Mouse (Mus musculus): ENCODE data around the gene Lsm2. TPM values are rescaled to one million over a fixed set of nuclear protein-coding genes. Genes with fewer than 3 reads are reported as not detected.
A peak's percentile ranks its signal among the peaks of the same experiment; 100 is the strongest.
"Not testable (repeated sequence)": the region's sequence is repeated elsewhere in the genome, so short reads cannot be mapped to it uniquely, and the experiment has no call there.

The Lsm2 gene
- polyA plus RNA-seq, 1 experiment from 2014 or later: 278 TPM

GRCm38 (mm10) chr17:35000717-35001451 is 19.2 kb downstream of the Lsm2 start, which contains the start of gene Vars:
Gene Vars, plus strand, starts transcription at chr17:35000987.
- under 1% methylated on average over 83 of the region's 83 CpGs for WGBS
- Histone ChIP-seq H3K9me3 (no peaks in the 10 kb centered on the region), H3K4me3 (peak within 1 kb of the TSS; percentile 89), H3K4me1 (replicated peaks) (peaks cover 69% of the 10 kb centered on the region), H3K36me3 (peaks cover 66% of the 10 kb centered on the region), H3K27me3 (ENCODE audit: insufficient read depth, poor library complexity, severe bottlenecking) (no peaks in the 10 kb centered on the region), H3K27ac (peak within 1 kb of the TSS; percentile 95)
- DNase-seq (ENCODE audit: low spot score): peak; percentile 96

- H3K4me3 ChIP-seq: peak overlapping the region; percentile 89
- H3K27ac ChIP-seq: peak overlapping the region; percentile 95
- peaks cover 66% of the 10 kb centered on the region for H3K4me1 ChIP-seq (replicated peaks)
- no peaks in the 10 kb centered on the region for H3K9me3 ChIP-seq
- H3K27me3 ChIP-seq (ENCODE audit: insufficient read depth, poor library complexity, severe bottlenecking): no peaks in the 10 kb centered on the region
- peaks cover 66% of the 10 kb centered on the region for H3K36me3 ChIP-seq
- DNase-seq (ENCODE audit: low spot score): no peak
- WGBS: under 1% methylated on average over 35 of the region's 35 CpGs
These were observed 19.9 kb downstream of the Lsm2 start for GRCm38 (mm10) chr17:35001452-35002152.

DNA sequence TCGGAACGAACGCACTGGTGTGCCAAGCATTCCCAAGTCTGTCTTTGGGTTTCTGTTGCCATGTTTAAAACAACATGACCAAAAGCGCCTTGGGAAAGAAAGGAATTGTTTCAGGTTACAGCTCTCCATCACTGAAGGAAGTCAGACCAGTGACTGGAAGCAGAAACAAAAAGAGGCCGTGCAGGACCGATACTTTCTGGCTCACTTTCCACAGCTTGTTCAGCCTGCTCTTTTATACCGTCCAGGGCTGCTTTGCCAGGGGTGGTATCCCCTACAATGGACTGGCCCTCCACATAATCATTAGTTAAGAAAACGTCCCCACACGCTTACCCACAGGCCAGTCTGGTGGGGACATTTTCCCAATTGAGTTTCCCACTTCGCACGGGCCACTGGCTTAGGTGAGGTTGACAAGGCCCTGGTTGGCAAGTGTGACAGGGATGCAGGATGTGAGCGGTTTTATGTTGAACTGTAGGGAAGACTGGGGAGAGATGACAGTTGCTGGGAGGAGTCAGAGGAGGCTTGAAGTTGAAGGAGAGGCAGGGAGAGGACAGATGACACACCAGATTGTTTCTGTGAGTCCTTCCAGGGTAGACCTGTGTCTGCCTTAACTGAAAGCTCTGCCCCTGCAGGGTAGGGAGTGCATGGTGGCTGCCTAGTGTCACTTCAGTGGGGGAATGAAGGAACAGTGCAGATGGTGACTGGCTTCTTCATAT is 20.6 kb downstream of the Lsm2 start:
- no peak for DNase-seq (ENCODE audit: low spot score)
- WGBS: 20% methylated on average over 12 of the region's 12 CpGs
- Histone ChIP-seq H3K27me3 (ENCODE audit: insufficient read depth, poor library complexity, severe bottlenecking) (no peaks in the 10 kb centered on the region), H3K4me3 (peak overlapping the region; percentile 89), H3K9me3 (no peaks in the 10 kb centered on the region), H3K4me1 (replicated peaks) (peaks cover 59% of the 10 kb centered on the region), H3K27ac (peak overlapping the region; percentile 95), H3K36me3 (peaks cover 66% of the 10 kb centered on the region)

DNA sequence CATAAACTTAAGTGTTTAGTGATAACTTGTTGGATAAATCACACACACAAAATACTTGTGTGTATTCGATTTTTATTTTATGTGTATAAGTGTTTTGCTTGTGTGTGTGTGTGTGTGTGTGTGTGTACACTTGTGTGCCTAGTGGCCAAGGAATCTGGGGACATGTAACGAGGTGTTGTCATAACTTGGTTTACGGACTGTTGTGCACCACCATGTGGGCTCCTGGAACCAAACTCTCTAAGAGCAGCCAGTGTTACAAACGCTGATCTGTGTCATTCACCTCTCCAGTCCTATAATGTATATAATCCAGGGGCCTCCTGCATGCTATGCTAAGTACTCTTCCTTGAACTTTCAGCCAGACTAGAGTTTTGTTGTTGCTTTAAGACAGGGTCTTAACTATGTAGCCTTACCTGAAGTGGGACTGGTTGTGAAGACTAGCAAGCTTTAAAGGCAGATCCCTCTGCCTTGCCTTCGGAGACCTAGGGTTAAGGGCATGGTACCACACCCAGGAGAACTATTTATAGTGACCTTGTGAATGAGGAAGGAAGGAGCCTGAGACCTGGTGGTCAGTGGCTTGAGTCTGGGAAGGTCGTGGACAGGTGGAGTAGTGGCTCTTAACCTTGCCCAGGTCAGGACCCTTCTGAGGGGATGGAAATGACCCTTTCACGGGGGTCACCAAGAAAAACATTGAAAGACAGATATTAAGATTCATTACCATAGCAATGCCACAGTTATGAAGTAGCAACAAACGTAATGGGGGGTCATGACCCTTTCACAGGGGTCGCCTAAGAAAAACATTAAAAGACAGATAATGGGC is 21.6 kb downstream of the Lsm2 start:
- H3K27me3 ChIP-seq (ENCODE audit: insufficient read depth, poor library complexity, severe bottlenecking): no peaks in the 10 kb centered on the region
- DNase-seq (ENCODE audit: low spot score): no peak
- H3K4me3 ChIP-seq: peak overlapping the region; percentile 89
- H3K27ac ChIP-seq: 0 out of 2 replicates have a peak overlapping the region, but pooled peaks have one; percentile 95
- H3K36me3 ChIP-seq: peaks cover 66% of the 10 kb centered on the region
- 78% methylated on average over 9 of the region's 9 CpGs for WGBS
- H3K9me3 ChIP-seq: no peaks in the 10 kb centered on the region
- H3K4me1 ChIP-seq (replicated peaks): peaks cover 53% of the 10 kb centered on the region

- Histone ChIP-seq H3K4me3 (no peak overlapping the region), H3K36me3 (peaks cover 66% of the 10 kb centered on the region), H3K27me3 (ENCODE audit: insufficient read depth, poor library complexity, severe bottlenecking) (no peaks in the 10 kb centered on the region), H3K4me1 (replicated peaks) (peaks cover 43% of the 10 kb centered on the region), H3K9me3 (no peaks in the 10 kb centered on the region), H3K27ac (no peak overlapping the region)
- WGBS: 95% methylated on average over 17 of the region's 17 CpGs
- DNase-seq (ENCODE audit: low spot score): no peak
These were observed 22.5 kb downstream of the Lsm2 start for GRCm38 (mm10) chr17:35004075-35004717.

DNA sequence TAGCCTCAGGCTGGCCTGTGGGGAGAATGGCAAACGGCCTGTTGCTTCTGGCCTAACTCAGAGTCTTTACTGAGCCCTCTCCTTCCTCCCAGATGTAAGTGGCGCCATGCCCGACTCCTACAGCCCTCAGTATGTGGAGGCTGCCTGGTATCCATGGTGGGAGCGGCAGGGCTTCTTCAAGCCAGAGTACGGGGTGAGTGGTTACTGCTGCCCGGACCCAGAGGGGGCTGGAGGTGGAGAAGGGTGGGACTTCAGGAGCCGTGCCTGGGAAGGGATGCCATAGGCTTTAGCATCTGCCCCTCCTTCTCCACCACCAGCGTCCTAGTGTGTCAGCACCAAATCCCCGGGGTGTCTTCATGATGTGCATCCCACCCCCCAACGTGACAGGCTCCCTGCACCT is 23.5 kb downstream of the Lsm2 start:
- Histone ChIP-seq H3K27me3 (ENCODE audit: insufficient read depth, poor library complexity, severe bottlenecking) (no peaks in the 10 kb centered on the region), H3K4me3 (0 out of 2 replicates have a peak overlapping the region, but pooled peaks have one; percentile 1), H3K4me1 (replicated peaks) (peaks cover 34% of the 10 kb centered on the region), H3K27ac (no peak overlapping the region), H3K36me3 (peaks cover 74% of the 10 kb centered on the region), H3K9me3 (no peaks in the 10 kb centered on the region)
- WGBS: 92% methylated on average over 10 of the region's 10 CpGs
- no peak for DNase-seq (ENCODE audit: low spot score)

GRCm38 (mm10) chr17:35005902-35006301 is 24.2 kb downstream of the Lsm2 start:
- not testable (repeated sequence) for DNase-seq (ENCODE audit: low spot score); H3K9me3 ChIP-seq; H3K27me3 ChIP-seq (ENCODE audit: insufficient read depth, poor library complexity, severe bottlenecking); H3K4me3 ChIP-seq; H3K27ac ChIP-seq
- H3K36me3 ChIP-seq: peaks cover 81% of the 10 kb centered on the region
- 96% methylated on average over 5 of the region's 5 CpGs for WGBS
- peaks cover 30% of the 10 kb centered on the region for H3K4me1 ChIP-seq (replicated peaks)

DNA sequence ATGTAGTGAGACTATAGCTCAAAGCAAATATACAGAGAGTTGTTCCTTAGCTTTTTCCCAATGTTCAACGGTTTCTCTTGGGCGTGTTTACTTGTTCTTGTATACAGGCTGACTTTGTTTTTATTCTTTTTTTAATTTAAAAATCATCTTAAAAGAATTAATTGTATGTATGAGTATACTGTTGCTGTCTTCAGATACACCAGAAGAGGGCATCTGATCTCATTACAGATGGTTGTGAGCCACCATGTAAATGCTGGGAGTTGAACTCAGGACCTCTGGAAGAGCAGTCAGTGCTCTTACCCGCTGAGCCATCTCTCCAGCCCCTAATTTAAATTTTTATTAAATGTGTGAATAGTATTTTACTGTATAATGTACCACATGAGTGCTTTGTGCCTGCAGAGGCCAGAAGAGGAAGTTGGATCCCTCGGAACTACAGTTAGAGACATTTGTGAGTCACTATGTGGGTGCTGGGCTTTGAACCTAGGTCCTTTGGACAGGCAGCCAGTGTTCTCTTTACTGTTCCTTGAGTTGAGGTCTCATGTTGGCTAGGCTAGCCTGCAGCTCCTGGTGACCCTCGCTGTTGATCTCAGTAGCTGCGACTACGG is 25.8 kb downstream of the Lsm2 start:
- Histone ChIP-seq H3K4me1 (replicated peaks) (peaks cover 18% of the 10 kb centered on the region), H3K27me3 (ENCODE audit: insufficient read depth, poor library complexity, severe bottlenecking) (no peaks in the 10 kb centered on the region), H3K4me3 (no peak overlapping the region), H3K9me3 (no peaks in the 10 kb centered on the region), H3K36me3 (peaks cover 95% of the 10 kb centered on the region), H3K27ac (no peak overlapping the region)
- WGBS: 93% methylated on average over 7 of the region's 7 CpGs
- DNase-seq (ENCODE audit: low spot score): no peak

DNA sequence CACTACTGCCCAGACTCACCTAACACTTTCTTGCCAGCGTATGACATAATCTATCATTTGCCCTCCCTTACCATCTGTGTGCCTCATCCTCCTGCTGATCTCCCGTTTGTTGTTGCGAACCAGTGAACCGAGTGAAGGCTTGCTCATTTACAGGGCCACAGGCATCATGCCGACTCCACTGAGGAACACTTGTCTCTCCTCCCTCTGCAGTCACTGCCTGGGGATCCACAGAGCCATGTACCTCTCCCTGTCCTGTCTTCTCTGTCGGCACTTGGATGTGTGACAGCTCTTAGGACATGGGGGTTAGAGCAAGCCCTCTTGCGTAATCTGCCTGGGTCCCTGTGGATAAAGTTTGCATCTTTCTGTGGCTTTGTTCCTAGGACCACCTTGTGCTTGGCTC is 27.9 kb downstream of the Lsm2 start:
- H3K36me3 ChIP-seq: peaks cover 98% of the 10 kb centered on the region
- H3K9me3 ChIP-seq: no peaks in the 10 kb centered on the region
- no peak overlapping the region for H3K4me3 ChIP-seq
- WGBS: 93% methylated on average over 7 of the region's 7 CpGs
- no peak overlapping the region for H3K27ac ChIP-seq
- no peaks in the 10 kb centered on the region for H3K4me1 ChIP-seq (replicated peaks)
- no peaks in the 10 kb centered on the region for H3K27me3 ChIP-seq (ENCODE audit: insufficient read depth, poor library complexity, severe bottlenecking)
- DNase-seq (ENCODE audit: low spot score): no peak

GRCm38 (mm10) chr17:35011440-35011839 is 29.8 kb downstream of the Lsm2 start:
- Histone ChIP-seq H3K36me3 (peaks cover 100% of the 10 kb centered on the region), H3K4me3 (0 out of 2 replicates have a peak overlapping the region, but pooled peaks have one; percentile 4), H3K4me1 (replicated peaks) (no peaks in the 10 kb centered on the region), H3K27me3 (ENCODE audit: insufficient read depth, poor library complexity, severe bottlenecking) (no peaks in the 10 kb centered on the region), H3K9me3 (no peaks in the 10 kb centered on the region), H3K27ac (no peak overlapping the region)
- no peak for DNase-seq (ENCODE audit: low spot score)
- 95% methylated on average over 8 of the region's 8 CpGs for WGBS

DNA sequence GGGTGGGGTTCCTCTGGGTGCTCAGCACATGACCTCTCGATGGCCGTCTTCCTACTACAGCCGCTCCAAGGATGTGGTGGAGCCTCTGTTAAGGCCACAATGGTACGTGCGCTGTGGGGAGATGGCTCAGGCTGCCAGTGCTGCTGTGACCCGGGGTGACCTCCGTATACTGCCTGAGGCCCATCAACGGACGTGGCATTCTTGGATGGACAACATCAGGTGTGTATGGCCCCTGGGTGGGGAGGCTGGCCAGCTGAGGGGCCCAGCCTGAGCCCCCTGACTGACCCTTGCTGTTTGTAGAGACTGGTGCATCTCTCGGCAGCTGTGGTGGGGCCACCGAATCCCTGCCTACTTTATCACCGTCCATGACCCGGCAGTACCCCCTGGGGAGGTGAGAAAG is 30.8 kb downstream of the Lsm2 start:
- DNase-seq (ENCODE audit: low spot score): no peak
- H3K4me1 ChIP-seq (replicated peaks): no peaks in the 10 kb centered on the region
- H3K36me3 ChIP-seq: peaks cover 100% of the 10 kb centered on the region
- no peak overlapping the region for H3K4me3 ChIP-seq
- no peak overlapping the region for H3K27ac ChIP-seq
- 90% methylated on average over 13 of the region's 13 CpGs for WGBS
- no peaks in the 10 kb centered on the region for H3K9me3 ChIP-seq
- no peaks in the 10 kb centered on the region for H3K27me3 ChIP-seq (ENCODE audit: insufficient read depth, poor library complexity, severe bottlenecking)

Measured in hindbrain, embryonic 10.5 days (tissue).